Mouse (Mus musculus): Measurements from ENCODE around the gene Ddias. TPM values are rescaled to one million over a fixed set of nuclear protein-coding genes. Genes with fewer than 3 reads are reported as not detected.

Ddias gene
- total RNA-seq, 2 experiments from 2014 or later, result 0.32 to 0.41 TPM

GRCm38 (mm10) chr7:92811667-92812279, 62.3 kb downstream of the Ddias start:
- no peak for DNase-seq (ENCODE audit: low spot score in 2 of 2)
- intact Hi-C loops (cut with DNase I), result no loop called here

Other genes starting within 250 kb of the Ddias start
- 10 to 100 TPM; 20.6 to 24.3 TPM for gene Ankrd42, start 237.1 kb downstream of the Ddias start, total RNA-seq (2021)
- 10 to 100 TPM; 50.9 to 62.2 TPM for gene Pcf11, start 204.3 kb downstream of the Ddias start, total RNA-seq (2021)
- gene Rab30, start 132.6 kb downstream of the Ddias start, total RNA-seq (2021), result 10 to 100 TPM; 40.7 to 43.0 TPM
- 10 to 100 TPM; 10.4 to 12.7 TPM for gene Prcp, start 223 bp upstream of the Ddias start, total RNA-seq (2021)
- 10 to 100 TPM; 18.5 to 21.2 TPM for gene Fam181b, start 205.6 kb upstream of the Ddias start, total RNA-seq (2021)